Mouse (Mus musculus) E14TG2a.4 (cell line): ENCODE results near the gene Shisa5.

Source experiments
- CTCF ChIP-seq: conservative IDR thresholded peaks from 2 replicates; pipeline ENCODE4 v1.5.1; 2014; ENCODE audit warnings: low read length
- POU5F1 ChIP-seq: IDR thresholded peaks from 2 replicates; pipeline ENCODE4 v1.6.1; 2014; ENCODE audit warnings: low read length, borderline replicate concordance

GRCm38 (mm10) chr9:109091802-109092201 lies 53.4 kb downstream of the Shisa5 start:
- TF ChIP-seq CTCF (no peak), POU5F1 (no peak)
